Mouse (Mus musculus): ENCODE results near the gene Pde7b.

DNA sequence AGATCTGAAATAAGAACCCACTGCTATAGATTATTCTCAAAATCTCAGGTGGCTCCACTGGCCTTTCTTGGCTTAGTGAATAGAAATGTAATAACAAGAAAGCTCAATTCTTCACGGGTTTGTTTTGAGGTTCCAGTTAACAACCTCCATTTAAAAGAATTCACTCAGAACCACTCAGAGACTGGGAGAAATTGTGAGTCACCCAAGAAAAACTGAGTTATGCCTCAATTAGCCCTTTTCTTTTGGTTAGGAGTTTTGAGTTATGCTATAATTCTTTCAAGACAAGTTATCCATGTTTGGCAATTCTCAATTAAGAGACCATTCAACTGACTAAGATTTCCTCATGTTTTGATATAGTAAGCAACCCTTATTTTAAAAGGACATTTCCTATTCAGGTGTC, 260.9 kb downstream of the Pde7b start:
- TF ChIP-seq CTCF (IDR thresholded peaks at IDR 0.05; ENCODE audit: insufficient read depth, low read depth, low read length) = no peak
- TF ChIP-seq POLR2A (IDR thresholded peaks at IDR 0.05; ENCODE audit: insufficient read depth, low read depth, low read length) = no peak
